Mouse (Mus musculus): ENCODE results near the gene Syt17. TPM values are rescaled to one million over a fixed set of nuclear protein-coding genes. Genes with fewer than 3 reads are reported as not detected.

The Syt17 gene
- polyA plus RNA-seq (2015; fragmentation: Nextera tagmentation; extraction: Ambion mirVana) = 6.0 and 7.1 TPM in 2 replicates

DNA sequence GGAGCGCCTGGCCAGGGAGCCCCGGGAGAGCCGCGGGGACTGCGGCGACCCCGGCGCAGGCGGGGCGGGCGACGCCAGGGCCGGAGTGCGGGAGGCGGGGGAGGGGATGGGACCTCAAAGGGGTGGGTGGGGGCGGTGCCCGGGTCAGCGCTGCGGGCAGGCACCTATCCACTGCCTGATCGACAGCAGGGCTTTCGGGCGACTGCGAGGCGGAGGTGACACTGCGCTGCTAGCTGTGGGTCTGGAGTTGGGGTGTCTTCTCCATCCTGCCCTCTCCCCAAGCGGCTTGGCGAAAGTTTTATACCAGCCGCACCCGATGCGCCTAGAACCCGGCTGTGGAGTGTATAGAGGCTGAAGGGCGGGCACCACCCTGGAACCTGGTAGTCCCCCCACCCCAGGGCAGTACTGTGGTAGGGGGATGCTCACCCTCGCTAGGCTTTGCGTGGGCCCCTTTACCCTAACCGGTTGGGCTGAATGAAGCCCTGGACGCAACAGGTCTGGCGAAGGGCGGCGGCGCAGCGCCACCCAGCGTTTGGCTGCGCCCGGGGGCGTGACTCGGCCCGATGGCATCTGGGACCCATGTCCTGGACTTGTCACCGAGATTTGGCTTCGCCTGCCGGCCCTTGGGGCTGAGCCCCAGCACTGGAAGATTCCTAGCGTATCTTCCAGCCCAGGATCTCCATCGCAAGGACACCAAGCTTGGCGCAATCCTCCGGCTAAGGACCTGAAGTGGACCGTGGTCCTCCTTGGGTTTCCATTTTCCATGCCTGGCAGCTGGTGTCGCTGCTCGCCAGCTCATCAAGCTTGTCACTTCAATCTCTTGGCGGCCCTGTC, at the start of gene Syt17:
Gene Syt17, minus strand, starts transcription at position 89 of the 834 bp plus-strand sequence.
- H3K4me2 ChIP-seq (ENCODE audit: low read length) = peak within 1 kb of the TSS; percentile 95
- H3K27me3 ChIP-seq (replicated peaks; ENCODE audit: control insufficient read depth, insufficient read depth, low read length) = peaks cover 4% of the 10 kb centered on the region; the same call in 1 of the 2 replicates
- H3K9ac ChIP-seq (replicated peaks; ENCODE audit: low read depth, low read length) = peak within 1 kb of the TSS; percentile 70
- H3K27ac ChIP-seq (ENCODE audit: low read length) = no peak within 1 kb of the TSS
- peaks cover 18% of the 10 kb centered on the region for H3K4me1 ChIP-seq (replicated peaks; ENCODE audit: control insufficient read depth, insufficient read depth, low read length)
- ATAC-seq = peak; percentile 56
- H3K4me3 ChIP-seq (replicated peaks; ENCODE audit: low read length) = peak within 1 kb of the TSS; percentile 64
- no peaks in the 10 kb centered on the region for H3K9me3 ChIP-seq (ENCODE audit: control insufficient read depth, low read length)
- no peaks in the 10 kb centered on the region for H3K36me3 ChIP-seq (ENCODE audit: control insufficient read depth, insufficient read depth)
- WGBS = under 1% methylated on average over 58 of the region's 58 CpGs

DNA sequence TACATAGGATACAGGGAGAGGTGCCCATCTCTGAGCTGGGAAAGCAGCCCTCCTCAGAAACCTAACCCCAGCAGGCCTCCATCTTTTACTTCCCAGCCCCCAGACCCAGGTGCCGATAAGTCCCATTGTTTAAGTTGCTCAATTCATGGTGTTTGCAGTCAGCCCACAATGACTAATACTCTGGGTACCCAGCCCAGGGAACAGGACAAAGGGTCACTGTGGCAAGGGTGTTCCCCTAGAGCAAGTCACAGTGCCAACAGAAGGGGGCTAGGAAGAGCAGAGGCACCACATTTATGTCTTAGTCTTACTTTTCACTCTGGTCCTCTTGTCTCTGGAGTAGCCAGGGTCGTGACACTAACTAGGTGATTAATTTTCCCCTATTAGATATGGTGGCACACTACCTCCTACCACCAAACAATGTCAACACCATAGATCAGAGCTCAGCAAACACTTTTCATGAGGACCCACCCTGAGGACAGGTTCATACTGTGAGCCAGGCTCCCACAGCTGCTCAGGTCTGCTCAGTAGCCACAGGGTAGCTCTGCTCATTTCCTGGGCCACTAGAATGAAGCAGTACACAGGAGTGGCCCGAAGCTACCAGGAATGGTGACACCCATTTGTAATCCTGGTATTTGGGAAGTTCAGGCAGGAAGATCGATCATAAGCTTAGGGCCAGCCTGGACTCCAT, 47.0 kb upstream of the Syt17 start:
- no peak overlapping the region for H3K27ac ChIP-seq (ENCODE audit: low read length)
- H3K4me3 ChIP-seq (replicated peaks; ENCODE audit: low read length) = no peak overlapping the region
- peaks cover 31% of the 10 kb centered on the region for H3K27me3 ChIP-seq (replicated peaks; ENCODE audit: control insufficient read depth, insufficient read depth, low read length)
- 75% methylated on average over 4 of the region's 4 CpGs for WGBS
- H3K9me3 ChIP-seq (ENCODE audit: control insufficient read depth, low read length) = no peaks in the 10 kb centered on the region
- H3K4me1 ChIP-seq (replicated peaks; ENCODE audit: control insufficient read depth, insufficient read depth, low read length) = peaks cover 10% of the 10 kb centered on the region; the same call in 1 of the 2 replicates
- H3K9ac ChIP-seq (replicated peaks; ENCODE audit: low read depth, low read length) = no peak overlapping the region
- no peak overlapping the region for H3K4me2 ChIP-seq (ENCODE audit: low read length)
- no peak for ATAC-seq
- H3K36me3 ChIP-seq (ENCODE audit: control insufficient read depth, insufficient read depth) = no peaks in the 10 kb centered on the region

DNA sequence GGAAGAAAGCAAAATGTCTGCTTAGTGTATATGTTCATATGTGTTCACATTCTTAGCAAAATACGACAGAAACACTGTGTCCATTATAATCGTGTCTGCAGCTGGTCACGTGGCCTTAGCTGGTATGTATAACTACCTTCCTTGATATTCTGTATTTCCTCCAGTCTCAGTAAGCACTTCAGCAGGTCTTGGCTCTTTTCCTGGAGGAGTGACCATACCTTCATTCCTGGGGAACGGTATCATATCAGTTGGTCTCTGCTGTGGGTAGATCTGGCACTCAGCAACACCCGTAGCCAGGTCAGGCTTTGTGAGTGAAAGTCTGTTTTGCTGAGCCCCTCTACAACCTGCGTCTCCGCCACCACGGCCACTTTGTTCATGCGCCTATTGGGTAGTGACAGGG, 45.9 kb upstream of the Syt17 start:
- H3K27ac ChIP-seq (ENCODE audit: low read length) = no peak overlapping the region
- no peak overlapping the region for H3K4me3 ChIP-seq (replicated peaks; ENCODE audit: low read length)
- H3K36me3 ChIP-seq (ENCODE audit: control insufficient read depth, insufficient read depth) = no peaks in the 10 kb centered on the region
- no peak overlapping the region for H3K9ac ChIP-seq (replicated peaks; ENCODE audit: low read depth, low read length)
- no peak overlapping the region for H3K4me2 ChIP-seq (ENCODE audit: low read length)
- WGBS = 91% methylated on average over 9 of the region's 9 CpGs
- peaks cover 10% of the 10 kb centered on the region; the same call in 1 of the 2 replicates for H3K4me1 ChIP-seq (replicated peaks; ENCODE audit: control insufficient read depth, insufficient read depth, low read length)
- no peak for ATAC-seq
- H3K9me3 ChIP-seq (ENCODE audit: control insufficient read depth, low read length) = no peaks in the 10 kb centered on the region
- peaks cover 42% of the 10 kb centered on the region for H3K27me3 ChIP-seq (replicated peaks; ENCODE audit: control insufficient read depth, insufficient read depth, low read length)

DNA sequence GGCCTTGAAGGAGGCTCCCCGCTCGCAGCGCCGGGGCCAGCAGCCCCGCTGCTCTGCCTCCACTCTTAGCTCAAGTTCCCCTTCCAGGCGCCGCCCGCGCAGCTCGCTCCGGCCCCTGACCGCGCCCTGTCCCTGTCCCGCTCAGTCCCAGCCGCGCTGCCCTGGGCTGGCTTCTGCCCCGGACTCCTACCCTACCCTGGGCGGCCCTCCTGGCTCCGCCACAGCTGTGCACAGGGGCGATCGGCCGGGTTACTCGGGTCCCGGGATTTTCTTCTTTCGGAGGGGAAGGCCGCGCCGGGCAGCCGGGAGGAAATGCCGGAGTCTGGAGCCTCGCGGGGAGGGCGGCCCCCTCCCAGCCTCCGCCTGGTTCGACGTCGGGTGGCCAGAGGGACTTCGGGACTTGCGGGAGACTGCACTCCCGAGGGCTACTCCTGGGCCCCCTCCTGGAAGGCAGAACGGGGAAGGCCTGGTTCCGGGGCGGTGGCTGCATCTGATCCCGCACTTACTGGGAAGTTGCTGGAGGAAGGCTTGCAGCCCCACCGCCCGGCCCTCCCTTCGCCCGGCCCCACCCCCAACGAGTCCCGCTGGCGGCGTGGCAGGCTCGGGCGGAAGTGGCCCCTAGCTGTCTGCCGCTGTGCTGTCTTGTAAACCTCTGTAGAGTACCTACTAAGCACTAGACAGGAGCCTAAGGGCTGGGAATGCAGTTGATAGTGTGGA, 43.6 kb upstream of the Syt17 start, which contains the start of gene Itpripl2:
Gene Itpripl2, minus strand, starts transcription at position 545 of the 717 bp plus-strand sequence.
- Histone ChIP-seq H3K4me1 (replicated peaks; ENCODE audit: control insufficient read depth, insufficient read depth, low read length) (peaks cover 10% of the 10 kb centered on the region; the same call in 1 of the 2 replicates), H3K27ac (ENCODE audit: low read length) (no peak within 1 kb of the TSS), H3K4me2 (ENCODE audit: low read length) (peak within 1 kb of the TSS; percentile 93), H3K27me3 (replicated peaks; ENCODE audit: control insufficient read depth, insufficient read depth, low read length) (peaks cover 46% of the 10 kb centered on the region), H3K9me3 (ENCODE audit: control insufficient read depth, low read length) (no peaks in the 10 kb centered on the region), H3K36me3 (ENCODE audit: control insufficient read depth, insufficient read depth) (no peaks in the 10 kb centered on the region), H3K4me3 (replicated peaks; ENCODE audit: low read length) (peak within 1 kb of the TSS; percentile 58), H3K9ac (replicated peaks; ENCODE audit: low read depth, low read length) (peak within 1 kb of the TSS; percentile 74)
- under 1% methylated on average over 53 of the region's 55 CpGs for WGBS
- peak; percentile 78 for ATAC-seq

DNA sequence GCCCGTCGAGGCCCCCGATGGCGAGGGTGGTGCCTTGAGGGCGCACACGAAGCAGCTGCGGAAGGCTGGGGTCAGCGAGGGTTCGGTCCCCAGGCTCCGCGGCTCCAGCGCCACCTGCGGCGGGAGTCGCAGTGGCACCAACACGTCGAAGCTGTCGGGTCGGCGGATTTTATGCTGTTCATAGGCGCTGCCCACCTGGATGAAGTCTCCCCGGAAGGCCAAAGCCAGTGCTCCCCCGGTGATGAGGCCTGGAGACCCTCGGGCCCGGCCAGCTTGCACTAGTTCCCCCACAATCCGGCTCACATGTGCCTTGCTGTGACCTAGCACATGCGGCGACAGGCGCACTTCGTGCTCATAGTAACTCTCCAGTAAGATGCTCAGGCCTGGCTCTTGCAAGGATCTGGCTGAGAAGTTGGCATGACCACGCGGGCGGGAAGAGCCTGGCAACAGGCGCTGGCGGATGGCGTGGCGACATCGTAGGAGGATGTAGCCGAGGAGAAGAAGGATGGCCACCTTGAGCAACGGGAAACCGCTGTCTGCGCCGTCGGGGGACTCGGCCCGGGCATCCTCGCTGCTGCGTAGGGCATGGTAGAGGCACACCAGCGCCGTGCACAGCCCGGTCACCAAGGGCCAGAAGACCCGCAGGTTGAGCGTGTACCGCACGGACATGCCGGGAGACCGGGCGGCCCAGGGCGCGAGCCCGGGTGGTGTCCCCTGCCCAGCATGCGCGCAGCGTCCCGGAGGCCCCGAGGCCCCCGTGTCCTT, 42.8 kb upstream of the Syt17 start:
- Histone ChIP-seq H3K4me1 (replicated peaks; ENCODE audit: control insufficient read depth, insufficient read depth, low read length) (peaks cover 10% of the 10 kb centered on the region; the same call in 1 of the 2 replicates), H3K27me3 (replicated peaks; ENCODE audit: control insufficient read depth, insufficient read depth, low read length) (peaks cover 46% of the 10 kb centered on the region), H3K27ac (ENCODE audit: low read length) (no peak overlapping the region), H3K4me2 (ENCODE audit: low read length) (peak overlapping the region; percentile 93), H3K4me3 (replicated peaks; ENCODE audit: low read length) (peak overlapping the region; percentile 58), H3K36me3 (ENCODE audit: control insufficient read depth, insufficient read depth) (no peaks in the 10 kb centered on the region), H3K9me3 (ENCODE audit: control insufficient read depth, low read length) (no peaks in the 10 kb centered on the region), H3K9ac (replicated peaks; ENCODE audit: low read depth, low read length) (peak overlapping the region; percentile 74)
- 2% methylated on average over 67 of the region's 67 CpGs for WGBS
- peak; percentile 58 for ATAC-seq

DNA sequence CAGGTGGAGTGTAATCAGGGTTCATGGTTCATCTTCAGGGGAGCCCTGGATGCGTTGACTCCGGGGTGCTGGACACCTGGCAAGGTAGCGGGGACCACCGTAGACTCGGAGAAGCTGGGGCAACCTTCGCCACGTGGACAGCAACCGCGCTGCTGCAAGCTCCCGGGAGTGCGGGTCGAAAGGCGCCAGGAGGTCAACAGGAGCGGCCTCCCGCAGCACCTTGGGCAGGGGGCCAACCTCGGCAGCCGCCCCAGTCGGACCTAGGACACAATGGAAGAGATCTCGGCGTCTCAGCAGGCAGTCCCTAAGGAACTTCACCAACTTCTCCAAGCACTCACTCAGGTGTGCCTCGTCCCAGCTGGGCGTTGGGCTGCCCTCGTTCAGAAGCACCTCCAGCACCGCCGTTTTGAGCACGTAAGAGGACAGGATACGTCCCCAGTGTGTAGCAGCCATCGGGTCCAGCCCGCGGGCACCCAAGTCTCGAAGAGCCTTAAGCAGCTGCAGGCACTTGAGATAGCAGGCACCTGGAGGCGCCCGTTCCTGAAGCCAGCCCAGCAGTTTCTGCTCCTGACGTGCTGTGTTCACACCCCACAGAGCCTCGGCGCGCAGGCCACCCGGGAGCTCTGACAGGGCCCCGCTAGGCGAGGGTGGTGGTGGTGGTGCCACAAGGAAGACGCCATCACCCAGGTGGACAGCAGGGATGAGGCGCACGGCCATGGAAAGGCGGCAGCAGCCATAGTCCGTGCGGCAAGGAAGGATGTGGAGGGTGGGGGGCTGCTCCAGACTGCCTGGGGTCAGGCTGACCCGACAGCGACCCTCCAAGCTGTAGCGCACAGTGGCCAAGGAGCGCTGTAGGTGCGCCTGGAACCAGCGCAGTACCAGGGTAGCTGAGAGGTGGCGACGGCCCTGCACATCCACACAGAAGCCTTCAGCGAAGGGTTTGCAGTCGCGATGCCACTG, 42.0 kb upstream of the Syt17 start:
- H3K36me3 ChIP-seq (ENCODE audit: control insufficient read depth, insufficient read depth) = no peaks in the 10 kb centered on the region
- peaks cover 46% of the 10 kb centered on the region for H3K27me3 ChIP-seq (replicated peaks; ENCODE audit: control insufficient read depth, insufficient read depth, low read length)
- no peak overlapping the region for H3K4me3 ChIP-seq (replicated peaks; ENCODE audit: low read length)
- no peak overlapping the region for H3K27ac ChIP-seq (ENCODE audit: low read length)
- peaks cover 10% of the 10 kb centered on the region; the same call in 1 of the 2 replicates for H3K4me1 ChIP-seq (replicated peaks; ENCODE audit: control insufficient read depth, insufficient read depth, low read length)
- no peaks in the 10 kb centered on the region for H3K9me3 ChIP-seq (ENCODE audit: control insufficient read depth, low read length)
- no peak overlapping the region for H3K4me2 ChIP-seq (ENCODE audit: low read length)
- ATAC-seq = no peak
- 17% methylated on average over 57 of the region's 57 CpGs for WGBS
- H3K9ac ChIP-seq (replicated peaks; ENCODE audit: low read depth, low read length) = no peak overlapping the region

DNA sequence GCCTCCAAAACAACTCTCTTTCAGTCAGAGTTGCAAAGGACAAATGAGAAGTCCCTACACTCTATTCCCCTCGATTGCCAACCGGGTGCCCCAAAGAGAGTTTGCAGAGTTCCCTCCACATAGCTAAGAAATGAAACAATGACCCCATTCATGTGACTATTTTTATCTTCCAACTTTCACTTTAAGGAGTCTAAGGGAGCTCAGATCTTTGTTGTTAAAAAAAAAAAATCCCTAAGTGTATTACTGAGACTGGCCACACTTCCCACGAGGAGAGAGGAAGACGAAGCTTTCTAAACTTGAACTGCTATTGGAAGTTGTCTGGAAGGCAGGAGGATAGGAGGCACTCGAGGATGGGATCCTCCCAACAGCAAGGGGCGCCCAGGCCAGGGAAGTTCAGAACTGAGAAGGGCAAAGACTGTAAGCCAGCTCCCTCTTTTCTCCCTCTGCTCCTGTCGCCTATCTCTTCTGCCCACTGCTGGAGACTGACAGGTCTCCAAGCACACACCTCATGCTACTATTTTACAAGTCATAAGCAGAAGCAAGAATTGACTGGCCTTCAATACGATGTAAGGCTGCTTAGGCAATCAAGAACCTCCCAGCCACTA, 40.1 kb upstream of the Syt17 start:
- ATAC-seq = no peak

More for the DNA sequence above, 40.1 kb upstream of the Syt17 start:
- H3K4me3 ChIP-seq (replicated peaks; ENCODE audit: low read length) = no peak overlapping the region
- no peak overlapping the region for H3K9ac ChIP-seq (replicated peaks; ENCODE audit: low read depth, low read length)
- WGBS = 24% methylated on average over 8 of the region's 8 CpGs
- peaks cover 10% of the 10 kb centered on the region; the same call in 1 of the 2 replicates for H3K4me1 ChIP-seq (replicated peaks; ENCODE audit: control insufficient read depth, insufficient read depth, low read length)
- no peaks in the 10 kb centered on the region for H3K36me3 ChIP-seq (ENCODE audit: control insufficient read depth, insufficient read depth)
- no peak overlapping the region for H3K27ac ChIP-seq (ENCODE audit: low read length)
- peaks cover 39% of the 10 kb centered on the region for H3K27me3 ChIP-seq (replicated peaks; ENCODE audit: control insufficient read depth, insufficient read depth, low read length)
- H3K9me3 ChIP-seq (ENCODE audit: control insufficient read depth, low read length) = no peaks in the 10 kb centered on the region
- no peak overlapping the region for H3K4me2 ChIP-seq (ENCODE audit: low read length)

All from forebrain, embryonic 16.5 days (tissue).